ENCODE assay signal across 19 mouse cellular contexts in genomic region chr11:4500826-4501225, GRCm38 (mm10). TPM values are rescaled to one million over a fixed set of nuclear protein-coding genes. Genes with fewer than 3 reads are reported as not detected.
DNase-seq lines count a peak whose midpoint lies in the region; ATAC-seq and TF ChIP-seq lines count a peak whose summit lies in the region.
"Had no signal": no experiment of that assay in that cellular context is flagged by ENCODE, and none has a peak within 500 bp of the region (broad histone marks: within the 10 kb centered on the region; RNA-seq: fewer than 3 reads in every experiment).

No protein-coding gene starts in this region.

- no peak for ATAC-seq in liver, postnatal 0 days
- ATAC-seq in liver, embryonic 11.5 days (replicated peaks; ENCODE audit: low FRiP score): no peak
- ATAC-seq: forebrain, postnatal 0 days; midbrain, embryonic 16.5 days had no signal

- 0 out of 2 replicates have a peak, but pooled peaks cover 2% of the 10 kb centered on the region for H3K79me2 ChIP-seq in heart, adult 2 months (replicated peaks; ENCODE audit: control insufficient read depth, insufficient read depth, low read length)

- H3K4me3 ChIP-seq in heart, adult 2 months: no peak overlapping the region
- no peak overlapping the region for H3K4me3 ChIP-seq in liver, postnatal 0 days (ENCODE audit: low read depth, low read length)
- no peak overlapping the region for H3K4me3 ChIP-seq in liver, embryonic 11.5 days (ENCODE audit: low read depth, low read length)
- H3K4me3 ChIP-seq: limb, embryonic 10.5 days; liver, embryonic 15.5 days; neural tube, embryonic 12.5 days had no signal

- no peak overlapping the region for H3K4me2 ChIP-seq in liver, postnatal 0 days (ENCODE audit: low read depth, low read length)
- no peak overlapping the region for H3K4me2 ChIP-seq in liver, embryonic 11.5 days
- H3K4me2 ChIP-seq: liver, embryonic 15.5 days; neural tube, embryonic 12.5 days had no signal

- no peak for TF ChIP-seq EP300 in heart, adult 2 months (IDR thresholded peaks at IDR 0.05; ENCODE audit: insufficient read depth, low read depth, low read length)
- TF ChIP-seq EP300 in liver, postnatal 0 days (IDR thresholded peaks at IDR 0.05; ENCODE audit: low read depth): no peak

- H3K27me3 ChIP-seq in heart, adult 2 months (ENCODE audit: control insufficient read depth, insufficient read depth, low read length): no peaks in the 10 kb centered on the region
- no peaks in the 10 kb centered on the region for H3K27me3 ChIP-seq in liver, postnatal 0 days (ENCODE audit: insufficient read depth, low read length)
- no peaks in the 10 kb centered on the region for H3K27me3 ChIP-seq in liver, embryonic 11.5 days (replicated peaks; ENCODE audit: control insufficient read depth, insufficient read depth, low read length)
- H3K27me3 ChIP-seq: liver, embryonic 15.5 days; neural tube, embryonic 12.5 days had no signal

- H3K36me3 ChIP-seq in heart, adult 2 months (ENCODE audit: control insufficient read depth, insufficient read depth, low read length): peaks cover 19% of the 10 kb centered on the region
- peaks cover 77% of the 10 kb centered on the region for H3K36me3 ChIP-seq in liver, postnatal 0 days (replicated peaks; ENCODE audit: insufficient read depth, low read length)
- peaks cover 21% of the 10 kb centered on the region for H3K36me3 ChIP-seq in liver, embryonic 11.5 days (ENCODE audit: control insufficient read depth, insufficient read depth, low read length)

- H3K9me3 ChIP-seq in liver, postnatal 0 days (ENCODE audit: low read length): no peaks in the 10 kb centered on the region
- no peaks in the 10 kb centered on the region for H3K9me3 ChIP-seq in liver, embryonic 11.5 days (ENCODE audit: control insufficient read depth, low read length)
- H3K9me3 ChIP-seq: limb, embryonic 10.5 days; liver, embryonic 15.5 days; neural tube, embryonic 12.5 days had no signal

- intact Hi-C loops in heart, adult 2 months (cut with DNase I): loop anchor here (5.0 kb wide), 1 partner anchor 141 kb away; no protein-coding TSS in a partner anchor

- H3K4me1 ChIP-seq in heart, adult 2 months (ENCODE audit: control insufficient read depth, insufficient read depth, low read length): peaks cover 4% of the 10 kb centered on the region
- H3K4me1 ChIP-seq in liver, postnatal 0 days (ENCODE audit: insufficient read depth): no peaks in the 10 kb centered on the region
- H3K4me1 ChIP-seq in liver, embryonic 11.5 days (replicated peaks; ENCODE audit: control insufficient read depth, insufficient read depth, low read length): no peaks in the 10 kb centered on the region
- H3K4me1 ChIP-seq: limb, embryonic 10.5 days; liver, embryonic 15.5 days; neural tube, embryonic 12.5 days had no signal

- WGBS in heart, adult 2 months: 91% methylated on average over 4 of the region's 4 CpGs
- WGBS in liver, postnatal 0 days (ENCODE audit: insufficient replicate concordance): 95% methylated on average over 4 of the region's 4 CpGs
- 96% methylated on average over 4 of the region's 4 CpGs for WGBS in liver, embryonic 11.5 days

- no peak for TF ChIP-seq POLR2A in heart, adult 2 months (IDR thresholded peaks at IDR 0.05; ENCODE audit: insufficient read depth, low read depth, low read length)

- peak; percentile 61 for TF ChIP-seq CTCF in heart, adult 2 months (IDR thresholded peaks at IDR 0.05)
- peak; percentile 29 for TF ChIP-seq CTCF in liver, postnatal 0 days (IDR thresholded peaks at IDR 0.05; ENCODE audit: low read depth)

- H3K9ac ChIP-seq in heart, adult 2 months (ENCODE audit: low read depth, low read length): no peak overlapping the region
- no peak overlapping the region for H3K9ac ChIP-seq in liver, postnatal 0 days (replicated peaks)
- H3K9ac ChIP-seq in liver, embryonic 11.5 days (ENCODE audit: low read depth, low read length): no peak overlapping the region
- H3K9ac ChIP-seq: forebrain, postnatal 0 days; liver, embryonic 15.5 days; neural tube, embryonic 12.5 days had no signal

- no peak for DNase-seq in heart, adult 2 months
- no peak for DNase-seq in heart, adult 9 months (ENCODE audit: low spot score in 2 of 2)
- no peak for DNase-seq in liver, postnatal 0 days
- no peak for DNase-seq in liver, embryonic 11.5 days (ENCODE audit: low spot score)
- peak; percentile 52 for DNase-seq in adipocyte (ENCODE audit: low spot score)
- DNase-seq in induced T-regulatory cell, adult 2 months (ENCODE audit: low read depth): peak; percentile 37
- DNase-seq in urinary bladder, postnatal 4 days (ENCODE audit: low spot score in 2 of 2): no peak
- DNase-seq: forebrain, postnatal 0 days; gastrocnemius, postnatal 14 days; kidney, adult 11 months; layer of hippocampus, postnatal 36 days; right cerebral cortex, postnatal 25 days; thymus, adult 2 months had no signal

- no peak overlapping the region for H3K27ac ChIP-seq in heart, adult 2 months
- no peak overlapping the region for H3K27ac ChIP-seq in liver, postnatal 0 days (ENCODE audit: low read depth)
- H3K27ac ChIP-seq in liver, embryonic 11.5 days (ENCODE audit: low read depth, low read length): no peak overlapping the region
- H3K27ac ChIP-seq: limb, embryonic 10.5 days; liver, embryonic 15.5 days; macrophage; neural tube, embryonic 12.5 days had no signal

RNA-seq across cellular contexts. Expression of gene Hormad2, which starts 59.9 kb away (rescaled TPM):
- under 1 TPM in 1 of 2 experiments, not detected in 1; 0.18 TPM for total RNA-seq in heart, adult 2 months (2021)
- polyA plus RNA-seq in heart, adult 2 months (2012; rRNA removed): not detected in 2 replicates
- 0.24 and 0.29 TPM in 2 replicates for polyA plus RNA-seq in liver, postnatal 0 days (2015; fragmentation: Nextera tagmentation; extraction: Ambion mirVana)
- 1.4 and 1.9 TPM in 2 replicates for polyA plus RNA-seq in liver, embryonic 11.5 days (2014; fragmentation: Nextera tagmentation; extraction: Ambion mirVana)
- total RNA-seq: forebrain, postnatal 0 days; gastrocnemius, postnatal 14 days had no signal
- polyA plus RNA-seq: forebrain, postnatal 0 days; hindbrain, embryonic 11.5 days; macrophage; neural tube, embryonic 12.5 days had no signal

Comparison
In these comparisons a context has a peak if more than half of its experiments do, and no peak if none do; other contexts are left out.
1. DNase-seq: peak in adipocyte (single experiment) and induced T-regulatory cell, adult 2 months (single experiment); none in heart, adult 2 months (0 of 2), heart, adult 9 months (0 of 2), liver, postnatal 0 days (single experiment), liver, embryonic 11.5 days (single experiment) and urinary bladder, postnatal 4 days (0 of 2).